In the genomic region with DNA sequence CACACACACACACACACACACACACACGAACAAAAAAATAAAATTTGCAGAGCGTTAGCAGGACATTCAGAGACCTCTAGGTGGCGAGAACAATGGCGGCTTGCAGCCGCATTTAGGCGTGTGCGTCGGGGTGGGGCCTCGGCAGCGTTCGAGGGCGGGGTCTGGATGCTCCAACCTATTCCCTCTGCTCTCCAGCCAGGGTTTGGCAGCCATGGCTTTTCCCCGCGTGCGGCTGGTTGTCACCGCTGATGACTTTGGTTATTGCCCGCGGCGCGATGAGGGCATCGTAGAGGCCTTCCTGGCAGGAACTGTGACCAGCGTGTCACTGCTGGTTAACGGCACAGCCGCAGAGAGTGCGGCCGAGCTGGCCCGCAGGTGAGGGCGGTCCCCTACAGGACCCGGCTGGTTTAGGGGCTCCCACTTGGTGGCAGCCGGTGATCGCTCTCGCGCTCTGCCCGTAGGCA, we compare ENCODE assay signal across 8 mouse cellular contexts. TPM values are rescaled to one million over a fixed set of nuclear protein-coding genes. Genes with fewer than 3 reads are reported as not detected.
DNase-seq lines count a peak whose midpoint lies in the region; ATAC-seq lines count a peak whose summit lies in the region.

TSS of gene Ccdc116 (minus strand) at position 458 of the 464 bp plus-strand sequence.

- peak; percentile 75; the same call in 1 of the 2 replicates for ATAC-seq in embryonic facial prominence, embryonic 12.5 days (ENCODE audit: insufficient number of reproducible peaks, insufficient read depth, low FRiP score, low TSS enrichment)
- ATAC-seq in midbrain, embryonic 12.5 days (ENCODE audit: low FRiP score, low read depth), result peak; percentile 86

- H3K4me1 ChIP-seq in embryonic facial prominence, embryonic 12.5 days, result peaks cover 14% of the 10 kb centered on the region; the same call in 1 of the 2 replicates
- H3K4me1 ChIP-seq in limb, embryonic 10.5 days, result peaks cover 20% of the 10 kb centered on the region
- H3K4me1 ChIP-seq in midbrain, embryonic 12.5 days, result peaks cover 12% of the 10 kb centered on the region; the same call in 1 of the 2 replicates

- no peaks in the 10 kb centered on the region for H3K9me3 ChIP-seq in embryonic facial prominence, embryonic 12.5 days
- no peaks in the 10 kb centered on the region for H3K9me3 ChIP-seq in limb, embryonic 10.5 days (replicated peaks)
- H3K9me3 ChIP-seq in midbrain, embryonic 12.5 days, result no peaks in the 10 kb centered on the region

- under 1% methylated on average over 34 of the region's 34 CpGs for WGBS in embryonic facial prominence, embryonic 12.5 days
- under 1% methylated on average over 34 of the region's 34 CpGs for WGBS in limb, embryonic 10.5 days
- WGBS in midbrain, embryonic 12.5 days, result under 1% methylated on average over 34 of the region's 34 CpGs

- no peak within 1 kb of the TSS for H3K27ac ChIP-seq in embryonic facial prominence, embryonic 12.5 days
- H3K27ac ChIP-seq in limb, embryonic 10.5 days, result peak within 1 kb of the TSS; percentile 66
- no peak within 1 kb of the TSS for H3K27ac ChIP-seq in midbrain, embryonic 12.5 days (replicated peaks)

- peak within 1 kb of the TSS; percentile 93 for H3K4me2 ChIP-seq in embryonic facial prominence, embryonic 12.5 days (replicated peaks)
- H3K4me2 ChIP-seq in midbrain, embryonic 12.5 days (replicated peaks), result peak within 1 kb of the TSS; percentile 95

- peak within 1 kb of the TSS; percentile 53 for H3K9ac ChIP-seq in embryonic facial prominence, embryonic 12.5 days
- H3K9ac ChIP-seq in midbrain, embryonic 12.5 days (replicated peaks), result peak within 1 kb of the TSS; percentile 59

- H3K36me3 ChIP-seq in embryonic facial prominence, embryonic 12.5 days, result 0 out of 2 replicates have a peak, but pooled peaks cover 10% of the 10 kb centered on the region
- peaks cover 15% of the 10 kb centered on the region for H3K36me3 ChIP-seq in limb, embryonic 10.5 days
- peaks cover 5% of the 10 kb centered on the region; the same call in 1 of the 2 replicates for H3K36me3 ChIP-seq in midbrain, embryonic 12.5 days

- peaks cover 12% of the 10 kb centered on the region; the same call in 1 of the 2 replicates for H3K27me3 ChIP-seq in embryonic facial prominence, embryonic 12.5 days
- peaks cover 18% of the 10 kb centered on the region for H3K27me3 ChIP-seq in limb, embryonic 10.5 days (ENCODE audit: low read depth, poor library complexity, severe bottlenecking)
- peaks cover 20% of the 10 kb centered on the region for H3K27me3 ChIP-seq in midbrain, embryonic 12.5 days

- DNase-seq in urinary bladder, adult 2 months (ENCODE audit: low spot score), result peak; percentile 42
- no peak for DNase-seq in urinary bladder, postnatal 10 days (ENCODE audit: low spot score)
- peak; percentile 79 to 80 for DNase-seq in heart, adult 18-20 months
- peak; percentile 74 for DNase-seq in kidney, adult 18-20 months
- peak; percentile 89 for DNase-seq in limb, embryonic 10.5 days (ENCODE audit: low spot score)
- DNase-seq in skeletal muscle tissue, adult 2 months (ENCODE audit: low read depth, low spot score), result peak; percentile 41

- peak within 1 kb of the TSS; percentile 60 for H3K4me3 ChIP-seq in embryonic facial prominence, embryonic 12.5 days
- peak within 1 kb of the TSS; percentile 63 for H3K4me3 ChIP-seq in limb, embryonic 10.5 days
- peak within 1 kb of the TSS; percentile 54 for H3K4me3 ChIP-seq in midbrain, embryonic 12.5 days

RNA-seq across cellular contexts. Expression of gene Ccdc116, which starts in this region (rescaled TPM):
- polyA plus RNA-seq in urinary bladder, adult 2 months (2012; rRNA removed), result 4.9 and 5.5 TPM in 2 replicates
- 0.61 and 1.1 TPM in 2 replicates for polyA plus RNA-seq in embryonic facial prominence, embryonic 12.5 days (2016; fragmentation: Nextera tagmentation; extraction: Ambion mirVana)
- total RNA-seq in heart, adult 18-20 months (2021), result under 1 TPM in 1 of 2 experiments, not detected in 1; 0.08 TPM
- polyA plus RNA-seq in limb, embryonic 10.5 days (2016; fragmentation: Nextera tagmentation; extraction: Ambion mirVana), result 0.40 and 0.63 TPM in 2 replicates
- 0.63 and 0.92 TPM in 2 replicates for polyA plus RNA-seq in midbrain, embryonic 12.5 days (2016; fragmentation: Nextera tagmentation; extraction: Ambion mirVana)

Comparison
In these comparisons a context has a peak if more than half of its experiments do, and no peak if none do; other contexts are left out.
1. Peak in DNase-seq in heart, adult 18-20 months; RNA of the gene not detected or under 1 TPM.
2. Peak in DNase-seq, H3K4me3 ChIP-seq and H3K27ac ChIP-seq in limb, embryonic 10.5 days; RNA of the gene not detected or under 1 TPM.
3. Peak in ATAC-seq, H3K4me3 ChIP-seq, H3K9ac ChIP-seq and H3K4me2 ChIP-seq in midbrain, embryonic 12.5 days; RNA of the gene not detected or under 1 TPM.